Mouse (Mus musculus) liver, embryonic 14.5 days (tissue): Measurements from ENCODE around the gene Arhgap40. TPM values are rescaled to one million over a fixed set of nuclear protein-coding genes. Genes with fewer than 3 reads are reported as not detected.

Experiments used
- ATAC-seq: fragments of 200-750 bp; cut with Nextera tagmentation; 2 replicates; pipeline ENCODE4 v1.8.0; 2017; ENCODE audit warnings: moderate number of reproducible peaks, mild to moderate bottlenecking, moderate library complexity; ENCODE audit not compliant: insufficient read depth
- DNase-seq, 3 experiments: peaks; one replicate each; pipeline ENCODE4 v3.0.0-alpha.2; 2012 to 2013; ENCODE audit warnings: low read depth in 3 of 3, low spot score in 3 of 3
- H3K27ac ChIP-seq: fragments of 300-500 bp; sonication (generic); 2 replicates; pipeline ENCODE4 v1.5.1; 2014; ENCODE audit warnings: moderate library complexity, mild to moderate bottlenecking, control low read depth, inconsistent platforms
- H3K27me3 ChIP-seq: fragments of 300-500 bp; sonication (generic); 2 replicates; pipeline ENCODE4 v1.6.1; 2014; ENCODE audit warnings: mild to moderate bottlenecking, low read length, moderate library complexity; ENCODE audit not compliant: control insufficient read depth, insufficient read depth
- H3K36me3 ChIP-seq: fragments of 300-500 bp; sonication (generic); replicated peaks from 2 replicates; pipeline ENCODE4 v1.6.1; 2014; ENCODE audit warnings: low read depth; ENCODE audit not compliant: control insufficient read depth, insufficient read depth
- H3K4me1 ChIP-seq, 2 experiments: fragments of 200-500 bp in 1 of 2; fragments of 300-500 bp in 1 of 2; sonication (generic) in 1 of 2; replicated peaks; 2 replicates each; pipeline ENCODE4 v1.6.1; 2012 to 2014; ENCODE audit warnings: antibody characterized with exemption in 1 of 2, inconsistent platforms in 1 of 2, low read length in 1 of 2; ENCODE audit not compliant: control insufficient read depth in 2 of 2, insufficient read depth in 2 of 2
- H3K4me2 ChIP-seq: fragments of 300-500 bp; sonication (generic); 2 replicates; pipeline ENCODE4 v1.6.1; 2014; ENCODE audit warnings: low read depth, mild to moderate bottlenecking, control low read depth, moderate library complexity
- H3K4me3 ChIP-seq, 2 experiments: fragments of 200-500 bp in 1 of 2; fragments of 300-500 bp in 1 of 2; sonication (generic) in 1 of 2; 2 replicates each; pipeline ENCODE4 v1.5.1; 2012 to 2014; ENCODE audit warnings: low read depth in 2 of 2, low read length in 2 of 2, mild to moderate bottlenecking in 2 of 2, control low read depth in 1 of 2, inconsistent platforms in 1 of 2, moderate library complexity in 1 of 2; ENCODE audit not compliant: insufficient read depth in 1 of 2
- H3K9ac ChIP-seq: fragments of 300-500 bp; sonication (generic); replicated peaks from 2 replicates; pipeline ENCODE4 v1.6.1; 2014; ENCODE audit warnings: mild to moderate bottlenecking, control low read depth, moderate library complexity
- H3K9me3 ChIP-seq: fragments of 300-500 bp; sonication (generic); 2 replicates; pipeline ENCODE4 v1.6.1; 2016; ENCODE audit warnings: low read length, mixed read lengths; ENCODE audit not compliant: control insufficient read depth
- CTCF ChIP-seq: IDR thresholded peaks from 2 replicates; pipeline ENCODE4 v1.5.1; 2016; ENCODE audit warnings: antibody characterized with exemption, low read depth, control low read depth
- EP300 ChIP-seq: IDR thresholded peaks from 2 replicates; pipeline ENCODE4 v1.6.1; 2016; ENCODE audit warnings: antibody characterized with exemption, low read depth
- WGBS: fragments of 180-500 bp; shearing (Covaris S2); extraction: QIAGEN DNeasy Blood & Tissue Kit; methylation state at CpG from one replicate; pipeline ENCODE4 v1.1.7; 2014; ENCODE audit not compliant: insufficient replicate concordance; 5-methylcytosine and 5-hydroxymethylcytosine counted together
- polyA plus RNA-seq, 2 experiments: library from polyadenylated mRNA; depleted of rRNA in 1 of 2; stranded (reverse) in 1 of 2; unstranded in 1 of 2; fragments of >200 nt; fragmentation: Nextera tagmentation in 1 of 2; extraction: Ambion mirVana in 1 of 2; gene quantifications; 2 replicates each; pipeline versions ENCODE4 v1.2.1 to v1.2.3; 2012 to 2014

The Arhgap40 gene
- polyA plus RNA-seq, 2 experiments, result 0.03 TPM; not detected in 1

- H3K4me3 ChIP-seq, result no peak overlapping the region
- no peak for DNase-seq
- H3K27ac ChIP-seq, result no peak overlapping the region
- no peaks in the 10 kb centered on the region for H3K9me3 ChIP-seq
- H3K9ac ChIP-seq, result no peak overlapping the region
- no peaks in the 10 kb centered on the region; the same call in 1 of the 2 replicates for H3K36me3 ChIP-seq
- TF ChIP-seq CTCF (no peak), EP300 (no peak)
- H3K4me1 ChIP-seq, result no peaks in the 10 kb centered on the region
- WGBS, result 75% methylated on average over 7 of the region's 7 CpGs
- no peak for ATAC-seq
- no peaks in the 10 kb centered on the region for H3K27me3 ChIP-seq
- H3K4me2 ChIP-seq, result no peak overlapping the region
These were observed 9.4 kb upstream of the Arhgap40 start for GRCm38 (mm10) chr2:158503226-158503625.

DNA sequence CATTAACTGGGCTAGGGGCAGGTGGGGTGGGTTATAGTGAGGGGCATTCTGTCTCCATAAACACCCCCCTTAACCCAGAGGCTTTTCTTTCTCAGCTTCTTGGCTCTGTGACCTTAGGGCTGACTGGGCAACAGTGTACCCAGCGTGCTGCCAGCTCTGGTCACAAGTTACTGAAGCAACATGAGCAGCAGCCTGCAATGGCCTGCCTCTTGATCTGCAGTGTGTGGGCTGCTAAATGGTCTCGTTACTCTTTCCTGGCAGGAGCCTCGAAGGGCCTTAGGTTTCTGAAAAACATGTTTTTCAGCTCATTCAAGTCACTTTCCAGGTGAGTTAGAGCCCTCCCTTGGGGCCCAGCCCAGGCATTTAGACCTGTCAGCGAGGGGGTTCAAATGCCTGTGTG lies 8.9 kb upstream of the Arhgap40 start:
- no peaks in the 10 kb centered on the region for H3K27me3 ChIP-seq
- ATAC-seq (no peak), DNase-seq (no peak)
- WGBS, result 60% methylated on average over 4 of the region's 4 CpGs
- H3K9ac ChIP-seq, result no peak overlapping the region
- no peaks in the 10 kb centered on the region for H3K36me3 ChIP-seq
- no peak for TF ChIP-seq EP300
- TF ChIP-seq CTCF, result no peak
- no peak overlapping the region for H3K4me2 ChIP-seq
- no peak overlapping the region for H3K27ac ChIP-seq
- no peaks in the 10 kb centered on the region for H3K9me3 ChIP-seq
- H3K4me3 ChIP-seq, result no peak overlapping the region
- H3K4me1 ChIP-seq, result no peaks in the 10 kb centered on the region

GRCm38 (mm10) chr2:158506475-158506874 lies 6.1 kb upstream of the Arhgap40 start:
- H3K9me3 ChIP-seq, result no peaks in the 10 kb centered on the region
- WGBS, result 45% methylated on average over 5 of the region's 5 CpGs

GRCm38 (mm10) chr2:158507046-158507445 lies 5.5 kb upstream of the Arhgap40 start:
- 70% methylated on average over 10 of the region's 10 CpGs for WGBS
- no peak overlapping the region for H3K4me3 ChIP-seq
- DNase-seq, result no peak
- no peaks in the 10 kb centered on the region for H3K4me1 ChIP-seq
- TF ChIP-seq CTCF, result no peak
- no peak for TF ChIP-seq EP300
- H3K9ac ChIP-seq, result no peak overlapping the region
- no peaks in the 10 kb centered on the region for H3K9me3 ChIP-seq
- H3K4me2 ChIP-seq, result no peak overlapping the region
- no peaks in the 10 kb centered on the region for H3K27me3 ChIP-seq
- no peak overlapping the region for H3K27ac ChIP-seq
- ATAC-seq, result no peak
- no peaks in the 10 kb centered on the region for H3K36me3 ChIP-seq

More at GRCm38 (mm10) chr2:158506475-158506874, 6.1 kb upstream of the Arhgap40 start:
- Histone ChIP-seq H3K9ac (no peak overlapping the region), H3K27me3 (no peaks in the 10 kb centered on the region), H3K4me1 (no peaks in the 10 kb centered on the region), H3K4me2 (no peak overlapping the region), H3K4me3 (no peak overlapping the region), H3K27ac (no peak overlapping the region), H3K36me3 (no peaks in the 10 kb centered on the region)
- no peak for TF ChIP-seq CTCF
- TF ChIP-seq EP300, result no peak
- DNase-seq, result no peak
- no peak for ATAC-seq

DNA sequence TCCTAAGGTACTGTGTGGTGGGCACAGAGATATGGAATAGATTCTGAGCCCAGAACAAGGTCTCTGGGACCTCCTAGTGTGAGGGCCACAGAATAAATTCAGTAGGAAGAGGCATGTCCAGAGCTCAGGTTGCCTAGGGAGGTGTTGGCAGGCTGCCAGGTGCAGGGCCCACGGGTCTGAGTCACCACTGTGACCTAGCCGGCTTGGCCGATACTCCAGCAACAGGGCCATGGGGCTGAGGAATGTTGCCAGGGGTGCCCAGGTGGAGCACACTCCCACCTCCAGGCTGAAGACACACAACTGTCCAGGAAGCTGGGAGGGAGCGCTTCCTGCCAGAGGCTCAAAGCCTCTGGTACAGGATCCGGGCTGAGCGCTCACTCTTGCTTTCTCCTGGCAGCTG lies 1.9 kb upstream of the Arhgap40 start:
- Histone ChIP-seq H3K27me3 (no peaks in the 10 kb centered on the region), H3K36me3 (no peaks in the 10 kb centered on the region), H3K4me3 (no peak overlapping the region), H3K27ac (no peak overlapping the region), H3K9ac (no peak overlapping the region), H3K4me2 (no peak overlapping the region), H3K4me1 (no peaks in the 10 kb centered on the region), H3K9me3 (no peaks in the 10 kb centered on the region)
- TF ChIP-seq EP300, result no peak
- TF ChIP-seq CTCF, result no peak
- 68% methylated on average over 6 of the region's 6 CpGs for WGBS
- ATAC-seq (no peak), DNase-seq (no peak)
